Mouse (Mus musculus): Measurements from ENCODE around the gene Dennd4c. TPM values are rescaled to one million over a fixed set of nuclear protein-coding genes. Genes with fewer than 3 reads are reported as not detected.
"Not testable (repeated sequence)": the region's sequence is repeated elsewhere in the genome, so short reads cannot be mapped to it uniquely, and the experiment has no call there.

Dennd4c gene
- polyA plus RNA-seq, 1 experiment from 2014 or later: 3.1 TPM

GRCm38 (mm10) chr4:86825143-86825542 is 76.8 kb downstream of the Dennd4c start:
- H3K36me3 ChIP-seq: peaks cover 45% of the 10 kb centered on the region
- no peak overlapping the region for H3K4me3 ChIP-seq
- no peak overlapping the region for H3K4me2 ChIP-seq
- 90% methylated on average over 7 of the region's 7 CpGs for WGBS
- H3K9me3 ChIP-seq: no peaks in the 10 kb centered on the region
- H3K27me3 ChIP-seq: no peaks in the 10 kb centered on the region
- H3K27ac ChIP-seq (replicated peaks): no peak overlapping the region
- ATAC-seq (ENCODE audit: low FRiP score, low read depth): no peak
- H3K9ac ChIP-seq: no peak overlapping the region
- no peaks in the 10 kb centered on the region for H3K4me1 ChIP-seq (replicated peaks)

- ATAC-seq (ENCODE audit: low FRiP score, low read depth): no peak
- peaks cover 37% of the 10 kb centered on the region for H3K36me3 ChIP-seq
- H3K27me3 ChIP-seq: no peaks in the 10 kb centered on the region
- H3K4me2 ChIP-seq: no peak overlapping the region
- WGBS: 92% methylated on average over 2 of the region's 2 CpGs
- H3K4me3 ChIP-seq: no peak overlapping the region
- H3K27ac ChIP-seq (replicated peaks): no peak overlapping the region
- no peaks in the 10 kb centered on the region for H3K9me3 ChIP-seq
- H3K9ac ChIP-seq: no peak overlapping the region
- no peaks in the 10 kb centered on the region for H3K4me1 ChIP-seq (replicated peaks)
These were observed 83.5 kb downstream of the Dennd4c start for GRCm38 (mm10) chr4:86831896-86832295.

GRCm38 (mm10) chr4:86841141-86841540 is 92.8 kb downstream of the Dennd4c start:
- H3K36me3 ChIP-seq: peaks cover 51% of the 10 kb centered on the region
- not testable (repeated sequence) for H3K9ac ChIP-seq; H3K27ac ChIP-seq (replicated peaks); H3K4me3 ChIP-seq; ATAC-seq (ENCODE audit: low FRiP score, low read depth); H3K9me3 ChIP-seq; H3K27me3 ChIP-seq; H3K4me2 ChIP-seq; H3K4me1 ChIP-seq (replicated peaks)
- whole genome bisulfite sequencing: 95% methylated on average over 2 of the region's 2 CpGs

DNA sequence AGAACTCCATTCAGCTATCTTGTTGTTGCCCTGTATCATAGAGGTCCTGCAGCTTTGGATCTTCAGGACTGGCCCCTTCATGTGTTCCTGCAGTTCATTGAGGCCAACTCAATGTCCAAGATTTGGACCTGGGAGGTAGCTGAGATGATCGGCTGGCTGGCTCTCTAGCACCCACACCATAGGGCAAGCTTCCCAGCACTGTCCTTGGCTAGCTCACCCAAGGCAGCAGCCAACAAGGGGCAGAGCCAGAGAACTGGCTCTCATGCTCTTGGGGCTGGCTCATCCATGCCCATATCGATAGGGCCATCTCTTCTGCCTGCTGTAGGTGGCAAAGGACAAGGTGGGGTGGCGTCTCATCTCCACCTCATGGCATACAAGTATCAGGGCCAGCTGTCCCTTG is 97.0 kb downstream of the Dennd4c start:
- H3K9me3 ChIP-seq: no peaks in the 10 kb centered on the region
- H3K27me3 ChIP-seq: no peaks in the 10 kb centered on the region
- no peaks in the 10 kb centered on the region for H3K4me1 ChIP-seq (replicated peaks)
- no peak overlapping the region for H3K27ac ChIP-seq (replicated peaks)
- H3K9ac ChIP-seq: no peak overlapping the region
- WGBS: 95% methylated on average over 3 of the region's 3 CpGs
- ATAC-seq (ENCODE audit: low FRiP score, low read depth): no peak
- H3K4me2 ChIP-seq: no peak overlapping the region
- no peak overlapping the region for H3K4me3 ChIP-seq
- peaks cover 42% of the 10 kb centered on the region for H3K36me3 ChIP-seq

DNA sequence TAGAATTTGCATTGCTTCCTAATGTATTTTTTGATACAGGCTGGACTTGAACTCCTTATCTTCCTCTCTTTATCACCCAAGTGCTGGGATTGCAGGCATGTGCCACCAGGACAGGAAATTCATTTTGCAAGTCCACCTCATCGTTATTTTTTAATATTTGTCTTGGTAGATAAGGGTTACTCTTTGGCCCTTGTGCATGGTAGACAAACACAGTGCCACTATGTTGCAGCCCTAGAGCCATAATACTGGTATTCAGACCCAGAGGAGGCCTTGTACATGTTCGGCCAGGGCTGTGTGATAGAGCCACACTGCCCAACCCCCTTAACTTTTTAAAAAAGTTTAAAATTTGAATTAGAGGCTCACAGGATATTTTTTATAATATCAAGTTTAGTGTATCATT is 98.9 kb downstream of the Dennd4c start:
- ATAC-seq (ENCODE audit: low FRiP score, low read depth): no peak
- 96% methylated on average over 2 of the region's 2 CpGs for WGBS
- Histone ChIP-seq H3K9me3 (no peaks in the 10 kb centered on the region), H3K9ac (no peak overlapping the region), H3K27ac (replicated peaks) (no peak overlapping the region), H3K27me3 (no peaks in the 10 kb centered on the region), H3K4me2 (no peak overlapping the region), H3K4me1 (replicated peaks) (no peaks in the 10 kb centered on the region), H3K4me3 (no peak overlapping the region), H3K36me3 (peaks cover 34% of the 10 kb centered on the region)

DNA sequence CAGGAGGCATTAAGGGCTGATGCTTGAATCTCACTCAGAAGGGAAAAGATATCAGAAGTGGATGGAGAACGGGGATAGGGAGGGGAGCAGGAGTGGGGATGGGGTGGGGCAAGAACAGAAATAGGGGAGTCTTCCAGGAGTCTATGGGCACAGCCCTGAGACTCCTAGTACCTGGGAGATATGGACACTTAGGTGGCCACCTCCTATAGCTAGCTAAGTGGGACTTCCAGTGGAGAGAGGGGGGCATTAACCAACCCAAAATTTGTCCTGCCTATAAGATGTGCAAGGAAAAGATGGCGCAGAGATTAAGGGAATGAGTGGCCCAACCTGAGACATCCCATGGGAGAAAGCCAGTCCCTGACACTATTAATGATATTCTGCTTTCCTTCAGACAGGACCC is 103.0 kb downstream of the Dennd4c start:
- no peaks in the 10 kb centered on the region for H3K27me3 ChIP-seq
- no peak overlapping the region for H3K4me2 ChIP-seq
- WGBS: 80% methylated on average over 2 of the region's 2 CpGs
- H3K9me3 ChIP-seq: no peaks in the 10 kb centered on the region
- peaks cover 12% of the 10 kb centered on the region for H3K4me1 ChIP-seq (replicated peaks)
- H3K27ac ChIP-seq (replicated peaks): no peak overlapping the region
- H3K36me3 ChIP-seq: peaks cover 37% of the 10 kb centered on the region
- no peak overlapping the region for H3K4me3 ChIP-seq
- no peak overlapping the region for H3K9ac ChIP-seq
- ATAC-seq (ENCODE audit: low FRiP score, low read depth): no peak

GRCm38 (mm10) chr4:86852018-86852417 is 103.7 kb downstream of the Dennd4c start:
- 82% methylated on average over 3 of the region's 3 CpGs for WGBS
- no peak overlapping the region for H3K9ac ChIP-seq
- no peak overlapping the region for H3K27ac ChIP-seq (replicated peaks)
- H3K4me3 ChIP-seq: no peak overlapping the region
- peaks cover 33% of the 10 kb centered on the region for H3K36me3 ChIP-seq
- no peak for ATAC-seq (ENCODE audit: low FRiP score, low read depth)
- H3K4me1 ChIP-seq (replicated peaks): peaks cover 13% of the 10 kb centered on the region
- H3K4me2 ChIP-seq: no peak overlapping the region
- H3K9me3 ChIP-seq: no peaks in the 10 kb centered on the region
- H3K27me3 ChIP-seq: no peaks in the 10 kb centered on the region

DNA sequence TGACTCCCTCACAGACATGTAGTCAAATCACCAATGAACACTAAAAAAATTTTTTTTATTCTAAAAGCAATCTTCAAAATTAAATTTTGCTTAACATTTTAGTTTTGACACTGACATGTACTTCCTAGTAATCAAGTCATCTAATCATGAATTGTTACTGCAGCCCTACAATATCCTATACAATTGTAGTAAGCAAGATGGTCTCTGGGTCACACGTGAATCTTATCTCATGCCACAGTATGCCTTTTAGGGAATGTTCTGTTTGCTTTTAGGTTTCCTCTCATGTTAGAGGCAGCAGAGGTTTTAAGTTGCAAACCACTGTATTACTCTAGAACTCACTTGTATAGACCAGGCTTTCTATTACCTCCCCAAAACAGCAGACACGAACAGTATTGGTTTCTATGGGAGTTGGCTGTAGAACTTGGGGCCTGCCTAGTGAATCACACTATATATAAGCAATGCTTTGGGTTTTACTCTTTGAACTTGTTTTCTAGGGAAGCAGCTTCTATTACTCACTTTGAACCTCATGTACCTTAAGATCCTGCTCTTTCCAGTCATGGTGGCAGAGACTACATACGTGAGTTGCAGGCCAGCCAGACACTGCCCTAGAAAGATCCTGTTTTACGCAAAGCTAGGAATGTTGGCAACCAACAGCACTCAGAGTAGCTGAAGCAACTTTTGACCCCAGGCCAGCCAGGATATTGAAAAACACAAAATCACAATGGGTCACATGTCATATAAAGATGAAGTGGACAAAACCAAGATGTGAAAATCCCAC is 104.6 kb downstream of the Dennd4c start:
- ATAC-seq (ENCODE audit: low FRiP score, low read depth): no peak
- Histone ChIP-seq H3K27ac (replicated peaks) (no peak overlapping the region), H3K4me3 (no peak overlapping the region), H3K36me3 (peaks cover 26% of the 10 kb centered on the region), H3K9ac (no peak overlapping the region), H3K4me2 (no peak overlapping the region), H3K9me3 (no peaks in the 10 kb centered on the region), H3K27me3 (no peaks in the 10 kb centered on the region), H3K4me1 (replicated peaks) (peaks cover 14% of the 10 kb centered on the region)
- WGBS: 85% methylated on average over 4 of the region's 4 CpGs

DNA sequence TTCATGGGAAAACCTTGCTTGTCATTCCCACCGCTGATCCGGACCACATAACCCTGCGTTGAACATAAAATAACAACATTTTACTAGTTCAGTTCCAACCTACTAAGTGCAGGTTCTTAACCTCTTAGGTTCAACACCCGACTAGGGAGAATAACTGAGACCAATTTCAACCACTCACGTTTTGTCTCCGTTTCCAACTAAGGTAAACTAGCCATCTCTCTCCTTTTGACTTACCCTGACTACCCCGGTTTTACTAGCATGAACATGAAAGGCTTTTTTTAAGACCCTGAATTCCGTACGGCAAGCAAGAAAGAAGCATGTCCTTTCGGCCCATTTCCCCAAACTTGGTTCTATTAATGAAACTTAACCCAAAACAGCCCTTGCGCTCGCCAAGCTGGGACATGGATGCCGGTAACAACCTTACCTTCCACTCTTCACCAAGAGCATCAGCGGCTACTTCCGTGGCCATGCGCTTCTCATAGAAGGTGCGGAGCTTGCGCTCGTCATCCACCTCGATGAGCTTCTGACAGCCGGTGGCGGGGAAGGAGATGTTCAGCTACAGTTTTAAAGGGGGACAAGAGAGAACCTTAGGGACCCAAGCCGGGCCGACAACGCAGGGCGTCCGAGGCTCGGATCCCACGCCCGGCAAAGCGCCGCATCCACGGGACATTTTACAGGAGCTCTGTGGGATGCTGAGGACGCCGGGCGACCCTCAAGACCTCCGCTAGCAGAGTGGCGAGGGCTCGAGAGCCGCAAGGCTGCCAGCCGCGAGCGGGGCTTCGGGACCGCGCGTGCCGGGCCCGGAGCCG is 108.2 kb downstream of the Dennd4c start:
- no peak for ATAC-seq (ENCODE audit: low FRiP score, low read depth)
- Histone ChIP-seq H3K4me2 (peak overlapping the region; percentile 87), H3K4me1 (replicated peaks) (peaks cover 20% of the 10 kb centered on the region), H3K9me3 (no peaks in the 10 kb centered on the region), H3K27ac (replicated peaks) (peak overlapping the region; percentile 98), H3K27me3 (no peaks in the 10 kb centered on the region), H3K36me3 (peaks cover 26% of the 10 kb centered on the region), H3K9ac (peak overlapping the region; percentile 100), H3K4me3 (peak overlapping the region; percentile 84)
- 1% methylated on average over 50 of the region's 50 CpGs for WGBS

- Histone ChIP-seq H3K4me1 (replicated peaks) (peaks cover 20% of the 10 kb centered on the region), H3K36me3 (peaks cover 26% of the 10 kb centered on the region), H3K9me3 (no peaks in the 10 kb centered on the region), H3K4me2 (peak within 1 kb of the TSS; percentile 87), H3K27ac (replicated peaks) (peak within 1 kb of the TSS; percentile 98), H3K4me3 (peak within 1 kb of the TSS; percentile 84), H3K9ac (peak within 1 kb of the TSS; percentile 100), H3K27me3 (no peaks in the 10 kb centered on the region)
- WGBS: under 1% methylated on average over 68 of the region's 68 CpGs
- ATAC-seq (ENCODE audit: low FRiP score, low read depth): peak; percentile 99
These were observed 109.0 kb downstream of the Dennd4c start, which contains the start of gene Rps6 for GRCm38 (mm10) chr4:86857113-86858069. TSS of gene Rps6 (minus strand) at chr4:86857412.

DNA sequence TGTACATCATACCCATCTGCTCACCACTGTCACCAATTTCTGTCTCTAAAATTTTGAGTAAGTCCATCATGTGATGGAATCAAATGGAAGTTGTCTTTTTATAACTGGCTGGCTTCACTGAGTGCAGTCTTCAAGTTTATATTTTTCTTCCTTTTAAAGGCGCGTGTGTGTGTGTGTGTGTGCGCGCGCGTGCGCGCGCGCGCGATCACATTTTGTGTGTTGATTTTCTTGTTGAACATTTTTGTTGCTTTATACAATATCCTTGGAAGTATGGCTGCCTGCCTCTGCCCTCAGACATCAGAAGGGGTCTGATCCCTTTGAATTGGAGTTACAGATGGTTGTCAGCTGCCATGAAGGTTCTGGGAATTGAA is 109.7 kb downstream of the Dennd4c start:
- H3K4me2 ChIP-seq: peak overlapping the region; percentile 87
- WGBS: 60% methylated on average over 12 of the region's 12 CpGs
- H3K27ac ChIP-seq (replicated peaks): peak overlapping the region; percentile 98
- no peaks in the 10 kb centered on the region for H3K27me3 ChIP-seq
- H3K9ac ChIP-seq: peak overlapping the region; percentile 87
- peaks cover 20% of the 10 kb centered on the region for H3K4me1 ChIP-seq (replicated peaks)
- ATAC-seq (ENCODE audit: low FRiP score, low read depth): no peak
- H3K36me3 ChIP-seq: peaks cover 20% of the 10 kb centered on the region
- H3K4me3 ChIP-seq: peak overlapping the region; percentile 84
- no peaks in the 10 kb centered on the region for H3K9me3 ChIP-seq
